Mouse (Mus musculus): ENCODE data around the gene Thtpa.
A peak's percentile ranks its signal among the peaks of the same experiment; 100 is the strongest.

Gene Thtpa

GRCm38 (mm10) chr14:55148363-55148915 is 53.9 kb downstream of the Thtpa start:
- DNase-seq = peak; percentile 85
